Mouse (Mus musculus) neutrophil, adult 5-6 weeks (primary cell): ENCODE data around the gene Zfp821. TPM values are rescaled to one million over a fixed set of nuclear protein-coding genes. Genes with fewer than 3 reads are reported as not detected.

Experiments
- ATAC-seq: fragments of 151-379, 151-347 bp; 2 replicates; pipeline ENCODE4 v1.8.0; 2017; ENCODE audit warnings: mild to moderate bottlenecking, moderate TSS enrichment; ENCODE audit not compliant: insufficient number of reproducible peaks, poor library complexity, low FRiP score, severe bottlenecking; ENCODE audit errors: extremely low read depth
- total RNA-seq: library from RNA; stranded (forward); fragments of 200-1000 nt; gene quantifications from 2 replicates; pipeline ENCODE4 v1.2.3, GENCODE M21; 2017

The Zfp821 gene
- total RNA-seq, 1 experiment from 2014 or later = 46.9 TPM

DNA sequence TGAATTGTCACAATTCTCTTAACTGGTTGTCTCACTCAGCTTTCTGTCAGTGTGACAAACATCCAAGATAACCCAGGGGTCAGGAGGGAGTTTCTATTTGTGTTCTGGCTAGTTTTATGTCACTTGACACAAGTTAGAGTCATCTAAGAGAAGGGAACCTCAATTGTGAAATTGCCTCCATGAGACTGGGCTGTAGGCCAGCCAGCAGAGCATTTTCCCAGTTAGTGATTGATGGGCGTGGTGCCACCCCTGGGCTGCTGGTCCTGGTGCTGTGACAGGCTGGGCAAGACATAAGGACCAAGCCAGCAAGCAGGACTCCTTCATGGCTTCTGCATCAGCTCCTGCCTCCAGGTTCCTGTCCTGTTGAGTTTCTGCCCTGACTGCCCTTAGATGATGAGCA lies 54.9 kb downstream of the Zfp821 start:
- ATAC-seq = no peak

- ATAC-seq = no peak
Observed at GRCm38 (mm10) chr8:109764031-109764430, 58.7 kb downstream of the Zfp821 start.

GRCm38 (mm10) chr8:109766081-109766480 lies 60.7 kb downstream of the Zfp821 start:
- ATAC-seq = no peak

GRCm38 (mm10) chr8:109773154-109773553 lies 67.8 kb downstream of the Zfp821 start:
- ATAC-seq = no peak

Other genes starting within 250 kb of the Zfp821 start
- gene Pmfbp1, start 211.5 kb upstream of the Zfp821 start, total RNA-seq = not detected in 2 replicates
- gene Dhx38, start 139.7 kb upstream of the Zfp821 start, total RNA-seq = 101 and 103 TPM in 2 replicates
- 33.9 and 37.8 TPM in 2 replicates for gene Txnl4b, start 139.7 kb upstream of the Zfp821 start, total RNA-seq
- gene Hp, start 126.4 kb upstream of the Zfp821 start, total RNA-seq = 873 and 967 TPM in 2 replicates
- gene Dhodh, start 96.9 kb upstream of the Zfp821 start, total RNA-seq = 15.5 and 24.2 TPM in 2 replicates
- 0.61 and 0.81 TPM in 2 replicates for gene Pkd1l3, start 91.0 kb upstream of the Zfp821 start, total RNA-seq
- gene Ist1, start 12.3 kb upstream of the Zfp821 start, total RNA-seq = 159 and 173 TPM in 2 replicates
- gene Atxn1l, start 32.2 kb downstream of the Zfp821 start, total RNA-seq = 23.9 and 26.4 TPM in 2 replicates
- gene Ap1g1, start 73.0 kb downstream of the Zfp821 start, total RNA-seq = 106 and 107 TPM in 2 replicates
- 7.7 and 9.1 TPM in 2 replicates for gene Phlpp2, start 163.0 kb downstream of the Zfp821 start, total RNA-seq